Mouse (Mus musculus): Measurements from ENCODE around the gene Dnlz.

GRCm38 (mm10) chr2:26316576-26317246, 35.2 kb downstream of the Dnlz start:
- TF ChIP-seq CTCF (IDR thresholded peaks at IDR 0.05; ENCODE audit: low read depth) (no peak), EP300 (IDR thresholded peaks at IDR 0.05; ENCODE audit: low read depth) (no peak)

Data from liver, embryonic 14.5 days (tissue).